Mouse (Mus musculus) mouse embryonic stem cell (cell line): ENCODE measurements around the gene Nup54.

ENCODE experiments used
- in situ Hi-C, 2 experiments: fragments of 300-500 bp; cut with MboI; formaldehyde crosslinking; loops; 1 replicate in 1 of 2; 3 replicates in 1 of 2; pipeline ENCODE4 v1.14.3; 2019 to 2020; ENCODE audit warnings: low sequenced_read_pairs in 2 of 2, low pct_unique_long_range_greater_than_20kb in 1 of 2, mixed read lengths in 1 of 2; ENCODE audit not compliant: unreplicated experiment in 1 of 2

Gene Nup54

GRCm38 (mm10) chr5:92430723-92431122 is 4.3 kb downstream of the Nup54 start:
- in situ Hi-C loops, result no loop called here

- in situ Hi-C loops, result loop anchor here in 1 of 2 experiments (10.0 kb wide), 1 partner anchor 119 kb away; no protein-coding TSS in a partner anchor
These were observed 10.9 kb downstream of the Nup54 start for GRCm38 (mm10) chr5:92424126-92424525.

GRCm38 (mm10) chr5:92413982-92414375 is 21.0 kb downstream of the Nup54 start:
- in situ Hi-C loops, result no loop called here

- in situ Hi-C loops, result no loop called here
These were observed 21.6 kb downstream of the Nup54 start for GRCm38 (mm10) chr5:92413271-92413981.

- in situ Hi-C loops, result no loop called here
These were observed 23.4 kb downstream of the Nup54 start for GRCm38 (mm10) chr5:92411461-92412140.

- in situ Hi-C loops, result no loop called here
These were observed 24.5 kb downstream of the Nup54 start for GRCm38 (mm10) chr5:92410486-92410885.

- in situ Hi-C loops, result no loop called here
These were observed 25.5 kb downstream of the Nup54 start for GRCm38 (mm10) chr5:92409361-92410155.

- in situ Hi-C loops, result no loop called here
These were observed 30.7 kb downstream of the Nup54 start for GRCm38 (mm10) chr5:92404400-92404678.

- in situ Hi-C loops, result no loop called here
These were observed 31.2 kb downstream of the Nup54 start for GRCm38 (mm10) chr5:92403562-92404399.

- in situ Hi-C loops, result no loop called here
These were observed 32.2 kb downstream of the Nup54 start for GRCm38 (mm10) chr5:92402816-92403215.

- in situ Hi-C loops, result no loop called here
These were observed 36.9 kb downstream of the Nup54 start for GRCm38 (mm10) chr5:92398153-92398552.

- in situ Hi-C loops, result no loop called here
These were observed 38.5 kb downstream of the Nup54 start for GRCm38 (mm10) chr5:92396476-92396875.

GRCm38 (mm10) chr5:92395764-92396163 is 39.3 kb downstream of the Nup54 start:
- in situ Hi-C loops, result no loop called here

GRCm38 (mm10) chr5:92393863-92394262 is 41.2 kb downstream of the Nup54 start:
- in situ Hi-C loops, result no loop called here

- in situ Hi-C loops, result no loop called here
These were observed 42.5 kb downstream of the Nup54 start for GRCm38 (mm10) chr5:92392542-92392941.

- in situ Hi-C loops, result no loop called here
These were observed 44.4 kb downstream of the Nup54 start for GRCm38 (mm10) chr5:92390615-92391014.

- in situ Hi-C loops, result no loop called here
These were observed 45.0 kb downstream of the Nup54 start for GRCm38 (mm10) chr5:92389977-92390376.

- in situ Hi-C loops, result no loop called here
These were observed 47.6 kb downstream of the Nup54 start for GRCm38 (mm10) chr5:92387433-92387832.

- in situ Hi-C loops, result no loop called here
These were observed 48.4 kb downstream of the Nup54 start for GRCm38 (mm10) chr5:92386643-92387042.
